12 mouse cellular contexts compared by ENCODE assay signal in the genomic region with DNA sequence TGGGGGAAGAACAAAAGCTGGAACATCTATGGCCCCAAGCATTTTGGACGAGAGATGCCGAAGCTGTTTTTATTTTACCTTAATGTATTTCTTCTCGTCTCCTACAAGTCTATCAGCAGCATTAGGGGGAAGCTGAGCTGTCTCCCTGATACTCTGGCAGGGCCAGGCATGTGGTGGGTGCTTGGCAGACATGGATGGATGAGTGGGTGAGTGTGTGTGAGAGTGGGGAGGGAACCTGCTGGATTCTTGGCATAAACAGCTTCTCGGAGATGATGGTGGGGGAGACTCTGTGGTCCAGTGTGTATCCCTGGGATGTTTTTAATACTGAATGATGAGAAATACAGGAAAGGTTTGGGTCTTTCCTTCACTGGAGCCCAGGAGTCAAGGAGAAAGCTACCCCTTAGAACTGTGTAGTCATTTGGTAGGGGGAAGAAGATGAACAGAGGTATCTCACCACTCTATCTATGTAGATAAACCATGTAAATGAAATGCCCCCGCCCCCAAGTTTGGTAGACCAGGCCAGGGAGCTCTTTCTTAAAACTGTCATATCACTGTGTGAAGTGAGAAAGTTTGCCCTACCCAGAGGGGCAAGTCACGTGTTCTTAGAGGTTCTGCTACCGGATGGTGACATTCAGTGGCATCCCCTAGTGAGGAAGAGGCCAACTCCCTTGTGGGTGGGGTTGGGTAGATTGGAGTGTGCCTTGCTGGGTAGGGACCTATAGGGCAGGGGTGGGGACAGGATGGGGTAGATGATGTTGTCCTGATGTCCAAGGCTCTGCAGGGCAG. TPM values are rescaled to one million over a fixed set of nuclear protein-coding genes. Genes with fewer than 3 reads are reported as not detected.
DNase-seq lines count a peak whose midpoint lies in the region; ATAC-seq lines count a peak whose summit lies in the region.
"Had no signal": no experiment of that assay in that cellular context is flagged by ENCODE, and none has a peak within 500 bp of the region (broad histone marks: within the 10 kb centered on the region; RNA-seq: fewer than 3 reads in every experiment).

No protein-coding gene starts in this region.

- no peak overlapping the region for H3K27ac ChIP-seq in forebrain, embryonic 13.5 days
- H3K27ac ChIP-seq: neural tube, embryonic 13.5 days had no signal

- DNase-seq in right cerebral cortex, adult 2 months (ENCODE audit: low spot score in 2 of 2), result peak; percentile 65 to 70
- no peak for DNase-seq in right cerebral cortex, postnatal 14 days
- no peak for DNase-seq in gastrocnemius, adult 18-20 months (ENCODE audit: low spot score)
- DNase-seq in gastrocnemius, postnatal 10 days, result no peak
- DNase-seq: lung, adult 18-20 months had no signal

- no peaks in the 10 kb centered on the region for H3K27me3 ChIP-seq in forebrain, embryonic 13.5 days
- H3K27me3 ChIP-seq: neural tube, embryonic 13.5 days had no signal

- WGBS in forebrain, embryonic 13.5 days, result 82% methylated on average over 7 of the region's 7 CpGs

- ATAC-seq in inflammation-experienced regulatory T-cells, adult 6 months, result peak; percentile 60
- ATAC-seq in megakaryocyte, adult 5-6 weeks (ENCODE audit: poor library complexity, severe bottlenecking), result peak; percentile 77
- no peak for ATAC-seq in forebrain, embryonic 13.5 days
- ATAC-seq: hindbrain, embryonic 16.5 days had no signal

- H3K4me2 ChIP-seq in forebrain, embryonic 13.5 days, result no peak overlapping the region
- H3K4me2 ChIP-seq: neural tube, embryonic 13.5 days had no signal

- no peaks in the 10 kb centered on the region for H3K36me3 ChIP-seq in forebrain, embryonic 13.5 days (ENCODE audit: poor library complexity, severe bottlenecking)
- H3K36me3 ChIP-seq: neural tube, embryonic 13.5 days had no signal

- no peak overlapping the region for H3K9ac ChIP-seq in forebrain, embryonic 13.5 days
- H3K9ac ChIP-seq: neural tube, embryonic 13.5 days had no signal

- no peaks in the 10 kb centered on the region for H3K4me1 ChIP-seq in forebrain, embryonic 13.5 days
- H3K4me1 ChIP-seq: neural tube, embryonic 13.5 days had no signal

- H3K4me3 ChIP-seq in forebrain, embryonic 13.5 days, result no peak overlapping the region
- H3K4me3 ChIP-seq: neural tube, embryonic 13.5 days had no signal

- no peaks in the 10 kb centered on the region for H3K9me3 ChIP-seq in forebrain, embryonic 13.5 days (replicated peaks)
- H3K9me3 ChIP-seq: neural tube, embryonic 13.5 days had no signal

RNA-seq across cellular contexts. Expression of gene Ptpre, which starts 43.2 kb away (rescaled TPM):
- polyA plus RNA-seq in inflammation-experienced regulatory T-cells, adult 6 months (2017; shearing (Covaris generic)), result 10 to 100 TPM; 29.3 to 32.2 (median 30.3) TPM
- 86.4 and 88.1 TPM in 2 replicates for total RNA-seq in megakaryocyte, adult 5-6 weeks (2015)
- 83.6 and 93.5 TPM in 2 replicates for total RNA-seq in megakaryocyte, adult 5-6 weeks (2017)
- total RNA-seq in gastrocnemius, adult 18-20 months (2021), result 1 to 10 TPM in 1 of 2 experiments, under 1 TPM in 1; 0.84 to 1.5 TPM
- 10 to 100 TPM in 1 of 2 experiments, 1 to 10 TPM in 1; 8.2 to 10.6 TPM for total RNA-seq in gastrocnemius, postnatal 10 days (2021)
- 2.3 and 2.5 TPM in 2 replicates for polyA plus RNA-seq in forebrain, embryonic 13.5 days (2015; fragmentation: Nextera tagmentation; extraction: Ambion mirVana)

RNA-seq across cellular contexts. Expression of gene Clrn3, which starts 52.0 kb away (rescaled TPM):
- polyA plus RNA-seq in inflammation-experienced regulatory T-cells, adult 6 months (2017; shearing (Covaris generic)), result not detected
- total RNA-seq in megakaryocyte, adult 5-6 weeks (2015), result not detected in 2 replicates
- 0.28 TPM in 1 of 2 replicates, not detected in the other for total RNA-seq in megakaryocyte, adult 5-6 weeks (2017)
- not detected for total RNA-seq in gastrocnemius, adult 18-20 months (2021)
- not detected for total RNA-seq in gastrocnemius, postnatal 10 days (2021)
- polyA plus RNA-seq in forebrain, embryonic 13.5 days (2015; fragmentation: Nextera tagmentation; extraction: Ambion mirVana), result not detected in 2 replicates
- total RNA-seq: gastrocnemius, adult 8-10 months had no signal
- polyA plus RNA-seq: cortical plate, adult 2 months; hindbrain, embryonic 16.5 days; neural tube, embryonic 13.5 days had no signal

Comparison
In these comparisons a context has a peak if more than half of its experiments do, and no peak if none do; other contexts are left out.
1. DNase-seq: peak in right cerebral cortex, adult 2 months (2 of 2); none in right cerebral cortex, postnatal 14 days (single experiment), gastrocnemius, adult 18-20 months (single experiment) and gastrocnemius, postnatal 10 days (single experiment).
2. RNA of gene Ptpre, which starts 43.2 kb away (total RNA-seq): 83.6 to 93.5 TPM in megakaryocyte, adult 5-6 weeks; 8.2 to 10.6 TPM in gastrocnemius, postnatal 10 days and 0.84 to 1.5 TPM in gastrocnemius, adult 18-20 months; every median in the first group is over 4 times any median in the second.